Mouse (Mus musculus) pancreas, adult 10 weeks (tissue): Measurements from ENCODE around the gene Hs6st1. TPM values are rescaled to one million over a fixed set of nuclear protein-coding genes. Genes with fewer than 3 reads are reported as not detected.

Experiments
- polyA plus RNA-seq: library from polyadenylated mRNA; stranded (reverse); fragments of 350-450 nt; fragmentation: Illumina TruSeq; extraction: RNeasy Lipid Tissue Mini Kit (QIAGEN cat#74804); gene quantifications from one replicate; pipeline ENCODE4 v1.2.3, GENCODE M21; 2015; ENCODE audit warnings: low read depth, low replicate concordance; ENCODE audit not compliant: insufficient read depth

Gene Hs6st1
- 6.1 TPM for polyA plus RNA-seq

GRCm38 (mm10) chr1:36068076-36068475, at the start of gene Hs6st1:
TSS of gene Hs6st1 (plus strand) at chr1:36068400.

Other genes with a start within 250 kb of the Hs6st1 start
- gene Uggt1, start 176.3 kb downstream of the Hs6st1 start, polyA plus RNA-seq, result 12.0 TPM
- 3.4 TPM for gene Neurl3, start 206.3 kb downstream of the Hs6st1 start, polyA plus RNA-seq
- gene Arid5a, start 239.3 kb downstream of the Hs6st1 start, polyA plus RNA-seq, result 3.9 TPM